Comparison of ENCODE assay signal across 18 mouse cellular contexts in the genomic region with DNA sequence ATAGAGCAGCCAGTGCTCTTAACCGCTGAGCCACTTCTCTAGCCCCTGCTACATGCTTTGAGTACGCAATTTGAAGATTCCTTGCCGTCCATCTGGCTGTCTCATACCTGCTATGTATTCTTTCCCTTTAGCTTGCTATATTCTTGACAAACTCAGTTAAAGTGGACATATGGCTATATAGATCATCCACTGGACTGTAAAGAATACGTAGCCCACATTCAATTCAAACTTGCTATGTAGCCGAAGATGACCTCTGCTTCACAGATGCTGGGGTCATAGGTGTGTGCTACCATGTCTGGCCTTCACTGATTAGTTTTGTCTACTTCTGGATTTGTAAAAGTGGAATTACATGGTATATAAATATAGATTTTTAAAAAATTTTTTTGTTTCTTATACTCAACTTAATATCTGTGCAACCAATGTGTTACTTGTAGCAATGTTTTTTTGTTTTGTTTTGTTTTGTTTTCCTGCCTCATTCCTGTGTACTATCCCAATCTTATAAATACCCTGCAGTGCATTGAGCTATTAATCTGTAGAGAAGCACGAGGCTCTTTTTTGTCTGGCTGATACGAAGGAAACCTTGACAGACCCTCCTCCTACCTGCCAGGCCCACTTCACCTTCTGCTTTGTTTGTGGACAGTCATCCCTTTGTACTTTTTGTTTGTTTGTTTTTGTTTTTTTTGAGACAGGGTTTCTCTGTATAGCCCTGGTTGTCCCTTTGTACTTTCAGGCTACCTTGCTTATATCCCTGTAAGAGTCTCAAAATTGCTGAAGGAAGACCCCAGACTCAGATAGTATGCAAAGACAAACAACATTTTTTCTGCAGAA. TPM values are rescaled to one million over a fixed set of nuclear protein-coding genes. Genes with fewer than 3 reads are reported as not detected.
A peak's percentile ranks its signal among the peaks of the same experiment; 100 is the strongest.
DNase-seq lines count a peak whose midpoint lies in the region; ATAC-seq and TF ChIP-seq lines count a peak whose summit lies in the region.
"Had no signal": no experiment of that assay in that cellular context is flagged by ENCODE, and none has a peak within 500 bp of the region (broad histone marks: within the 10 kb centered on the region; RNA-seq: fewer than 3 reads in every experiment).

No protein-coding gene starts in this region.

- no peaks in the 10 kb centered on the region for H3K36me3 ChIP-seq in liver, embryonic 12.5 days
- H3K36me3 ChIP-seq in liver, postnatal 0 days (replicated peaks; ENCODE audit: insufficient read depth, low read length), result no peaks in the 10 kb centered on the region
- H3K36me3 ChIP-seq: embryonic facial prominence, embryonic 10.5 days; embryonic facial prominence, embryonic 12.5 days; forebrain, embryonic 15.5 days had no signal

- DNase-seq in heart, adult 11 months, result peak; percentile 13
- DNase-seq in heart, postnatal 36 days, result no peak
- DNase-seq in liver, postnatal 0 days, result no peak
- DNase-seq in kidney, postnatal 10 days, result no peak
- DNase-seq: adrenal gland, adult 8-10 months; adrenal gland, postnatal 14 days; adrenal gland, postnatal 36 days; cerebellum, adult 11-12 months; cerebellum, adult 2 months; cerebellum, adult 9-10 months; cerebellum, postnatal 10 days; cerebellum, postnatal 25 days; forebrain, postnatal 0 days had no signal

- no peak for TF ChIP-seq CTCF in liver, postnatal 0 days (IDR thresholded peaks at IDR 0.05; ENCODE audit: low read depth)

- H3K27me3 ChIP-seq in liver, embryonic 12.5 days (replicated peaks), result no peaks in the 10 kb centered on the region
- H3K27me3 ChIP-seq in liver, postnatal 0 days (ENCODE audit: insufficient read depth, low read length), result no peaks in the 10 kb centered on the region
- H3K27me3 ChIP-seq: forebrain, embryonic 13.5 days; forebrain, embryonic 15.5 days had no signal

- H3K9ac ChIP-seq in liver, embryonic 12.5 days, result no peak overlapping the region
- no peak overlapping the region for H3K9ac ChIP-seq in liver, postnatal 0 days (replicated peaks)
- H3K9ac ChIP-seq: embryonic facial prominence, embryonic 12.5 days; forebrain, embryonic 13.5 days; forebrain, embryonic 15.5 days; forebrain, postnatal 0 days had no signal

- 65% methylated on average over 7 of the region's 7 CpGs for WGBS in liver, embryonic 12.5 days (ENCODE audit: insufficient replicate concordance)
- WGBS in liver, postnatal 0 days (ENCODE audit: insufficient replicate concordance), result 88% methylated on average over 7 of the region's 7 CpGs

- intact Hi-C loops in heart, postnatal 36 days (cut with DNase I), result loop anchor here (10.0 kb wide), 1 partner anchor 134 kb away; no protein-coding TSS in a partner anchor

- no peak overlapping the region for H3K4me3 ChIP-seq in liver, embryonic 12.5 days
- H3K4me3 ChIP-seq in liver, postnatal 0 days (ENCODE audit: low read depth, low read length), result no peak overlapping the region
- H3K4me3 ChIP-seq: embryonic facial prominence, embryonic 10.5 days; embryonic facial prominence, embryonic 12.5 days; forebrain, embryonic 13.5 days; forebrain, embryonic 15.5 days had no signal

- peak overlapping the region; percentile 46 for H3K4me2 ChIP-seq in liver, embryonic 12.5 days
- H3K4me2 ChIP-seq in liver, postnatal 0 days (ENCODE audit: low read depth, low read length), result no peak overlapping the region
- H3K4me2 ChIP-seq: embryonic facial prominence, embryonic 12.5 days; forebrain, embryonic 13.5 days; forebrain, embryonic 15.5 days had no signal

- no peaks in the 10 kb centered on the region for H3K9me3 ChIP-seq in liver, embryonic 12.5 days (replicated peaks)
- no peaks in the 10 kb centered on the region for H3K9me3 ChIP-seq in liver, postnatal 0 days (ENCODE audit: low read length)
- H3K9me3 ChIP-seq: embryonic facial prominence, embryonic 10.5 days; embryonic facial prominence, embryonic 12.5 days; forebrain, embryonic 13.5 days; forebrain, embryonic 15.5 days had no signal

- no peak for TF ChIP-seq EP300 in liver, postnatal 0 days (IDR thresholded peaks at IDR 0.05; ENCODE audit: low read depth)

- no peak overlapping the region for H3K27ac ChIP-seq in liver, embryonic 12.5 days
- no peak overlapping the region for H3K27ac ChIP-seq in liver, postnatal 0 days (ENCODE audit: low read depth)
- H3K27ac ChIP-seq: embryonic facial prominence, embryonic 10.5 days; embryonic facial prominence, embryonic 12.5 days; forebrain, embryonic 13.5 days; forebrain, embryonic 15.5 days had no signal

- H3K4me1 ChIP-seq in liver, embryonic 12.5 days, result peaks cover 35% of the 10 kb centered on the region
- peaks cover 11% of the 10 kb centered on the region for H3K4me1 ChIP-seq in liver, postnatal 0 days (ENCODE audit: insufficient read depth)
- H3K4me1 ChIP-seq: forebrain, embryonic 13.5 days; forebrain, embryonic 15.5 days had no signal

- ATAC-seq in liver, embryonic 12.5 days, result no peak
- ATAC-seq in liver, postnatal 0 days, result no peak
- ATAC-seq: forebrain, embryonic 13.5 days; forebrain, embryonic 15.5 days; forebrain, postnatal 0 days had no signal

RNA-seq across cellular contexts. Expression of a gene that starts 28.9 kb away (rescaled TPM):
- 10 to 100 TPM; 30.0 to 33.7 TPM for total RNA-seq in heart, postnatal 36 days (2021)
- 92.5 and 96.8 TPM in 2 replicates for polyA plus RNA-seq in liver, embryonic 12.5 days (2016; fragmentation: Nextera tagmentation; extraction: Ambion mirVana)
- 34.4 and 38.6 TPM in 2 replicates for polyA plus RNA-seq in liver, postnatal 0 days (2015; fragmentation: Nextera tagmentation; extraction: Ambion mirVana)
